Mouse (Mus musculus) retina, adult 2 months (tissue): ENCODE results near the gene Gm1979.
"Not testable (repeated sequence)": the region's sequence is repeated elsewhere in the genome, so short reads cannot be mapped to it uniquely, and the experiment has no call there.

Experiments used
- DNase-seq: peaks from one replicate; pipeline ENCODE4 v3.0.0-alpha.2; 2012; ENCODE audit warnings: low read depth, low spot score

Gm1979 gene

DNA sequence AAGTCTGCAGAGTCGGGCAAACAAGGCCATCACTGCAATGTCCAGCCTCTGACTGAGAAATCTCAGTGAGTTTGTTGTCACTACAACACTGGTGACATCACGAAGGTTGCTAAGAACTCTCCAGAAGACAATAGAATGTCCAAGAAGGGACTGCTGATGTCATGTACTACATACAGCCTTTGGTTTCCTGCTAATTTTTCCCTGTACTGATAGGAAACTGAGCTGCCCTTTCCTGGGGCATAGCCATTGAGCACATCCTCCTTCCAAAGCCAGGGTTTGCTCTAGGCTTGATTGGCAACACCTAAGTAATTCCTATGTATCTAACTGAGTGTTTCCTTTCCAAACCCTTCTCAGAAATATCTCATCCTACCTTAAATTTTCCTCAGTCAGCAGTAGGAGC, at the start of gene Gm1979:
Gene Gm1979 (minus strand): TSS at position 101 of the 400 bp plus-strand sequence.
- DNase-seq = not testable (repeated sequence)

DNA sequence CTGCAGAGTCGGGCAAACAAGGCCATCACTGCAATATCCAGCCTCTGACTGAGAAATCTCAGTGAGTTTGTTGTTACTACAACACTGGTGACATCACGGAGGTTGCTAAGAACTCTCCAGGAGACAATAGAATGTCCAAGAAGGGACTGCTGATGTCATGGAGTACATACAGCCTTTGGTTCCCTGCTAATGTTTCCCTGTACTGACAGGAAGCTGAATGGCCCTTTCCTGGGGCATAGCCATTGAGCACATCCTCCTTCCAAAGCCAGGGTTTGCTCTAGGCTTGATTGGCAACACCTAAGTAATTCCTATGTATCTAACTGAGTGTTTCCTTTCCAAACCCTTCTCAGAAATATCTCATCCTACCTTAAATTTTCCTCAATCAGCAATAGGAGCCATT, 34.9 kb upstream of the Gm1979 start, which contains the start of gene Speer4a:
Gene Speer4a (minus strand): TSS at position 101 of the 400 bp plus-strand sequence.
- not testable (repeated sequence) for DNase-seq

DNA sequence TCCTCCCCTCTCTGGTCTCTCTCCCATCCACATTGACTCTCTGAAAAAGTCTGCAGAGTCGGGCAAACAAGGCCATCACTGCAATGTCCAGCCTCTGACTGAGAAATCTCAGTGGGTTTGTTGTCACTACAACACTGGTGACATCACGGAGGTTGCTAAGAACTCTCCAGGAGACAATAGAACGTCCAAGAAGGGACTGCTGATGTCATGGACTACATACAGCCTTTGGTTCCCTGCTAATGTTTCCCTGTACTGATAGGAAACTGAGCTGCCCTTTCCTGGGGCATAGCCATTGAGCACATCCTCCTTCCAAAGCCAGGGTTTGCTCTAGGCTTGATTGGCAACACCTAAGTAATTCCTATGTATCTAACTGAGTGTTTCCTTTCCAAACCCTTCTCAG, 18.2 kb upstream of the Gm1979 start, which contains the start of gene Gm5862:
Gene Gm5862 (minus strand): TSS at position 101 of the 400 bp plus-strand sequence.
- not testable (repeated sequence) for DNase-seq

DNA sequence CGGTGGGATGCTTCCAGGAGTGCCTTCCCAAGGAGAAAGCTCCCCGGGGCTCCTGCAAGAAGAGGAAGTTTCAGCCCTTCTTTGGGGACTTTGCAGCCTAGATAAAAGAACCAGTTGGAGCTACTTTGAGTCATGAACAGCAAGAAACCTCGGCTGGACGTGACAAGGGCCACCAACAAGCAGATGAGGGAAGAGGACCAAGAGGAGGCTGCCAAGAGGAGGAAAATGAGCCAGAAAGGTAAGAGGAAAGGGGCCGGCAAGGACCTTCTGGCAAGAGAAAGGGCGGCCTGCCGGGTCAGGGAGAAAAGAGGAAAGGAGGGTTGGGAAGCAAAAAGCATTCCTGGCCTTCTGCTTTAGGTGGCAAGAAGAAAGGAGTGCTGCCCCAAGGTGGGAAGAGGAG, 3.1 kb upstream of the Gm1979 start:
- not testable (repeated sequence) for DNase-seq

DNA sequence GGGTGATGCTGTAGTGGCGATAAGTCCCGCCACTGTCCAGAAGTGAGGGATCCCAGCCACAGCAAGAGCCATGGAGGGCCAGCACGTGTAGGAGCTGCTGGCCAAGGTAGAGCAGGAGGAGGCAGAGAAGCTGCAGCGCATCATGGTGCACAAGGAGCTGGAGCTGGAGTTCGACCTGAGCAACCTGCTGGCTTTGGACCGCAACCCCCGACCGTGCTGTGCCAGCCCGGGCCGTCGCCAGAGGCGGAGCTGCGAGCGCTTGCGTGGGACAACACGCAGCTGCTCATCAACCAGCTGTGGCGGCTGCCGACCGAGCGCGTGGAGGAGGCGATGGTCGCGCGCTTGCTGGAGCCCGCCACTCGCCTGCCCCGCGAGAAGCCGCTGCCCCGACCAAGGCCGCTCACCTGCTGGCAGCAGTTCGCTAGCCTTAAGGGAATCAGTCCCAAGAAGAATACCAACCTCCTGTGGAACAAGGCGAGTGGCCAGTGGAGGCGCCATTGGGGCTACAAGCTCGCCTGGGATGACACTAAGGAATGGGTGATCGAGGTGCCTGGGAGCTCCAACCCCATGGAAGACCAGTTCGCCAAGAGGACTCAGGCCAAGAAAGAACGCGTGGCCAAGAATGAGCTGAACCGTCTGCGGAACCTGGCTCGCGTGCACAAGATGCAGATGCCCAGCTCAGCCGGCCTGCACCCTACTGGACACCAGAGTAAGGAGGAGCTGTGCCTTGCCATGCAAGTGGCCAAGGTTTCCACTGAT, 2.5 kb upstream of the Gm1979 start:
- not testable (repeated sequence) for DNase-seq

DNA sequence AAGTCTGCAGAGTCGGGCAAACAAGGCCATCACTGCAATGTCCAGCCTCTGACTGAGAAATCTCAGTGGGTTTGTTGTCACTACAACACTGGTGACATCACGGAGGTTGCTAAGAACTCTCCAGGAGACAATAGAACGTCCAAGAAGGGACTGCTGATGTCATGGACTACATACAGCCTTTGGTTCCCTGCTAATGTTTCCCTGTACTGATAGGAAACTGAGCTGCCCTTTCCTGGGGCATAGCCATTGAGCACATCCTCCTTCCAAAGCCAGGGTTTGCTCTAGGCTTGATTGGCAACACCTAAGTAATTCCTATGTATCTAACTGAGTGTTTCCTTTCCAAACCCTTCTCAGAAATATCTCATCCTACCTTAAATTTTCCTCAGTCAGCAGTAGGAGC, 16.0 kb downstream of the Gm1979 start, which contains the start of gene Gm21698:
Gene Gm21698 (minus strand): TSS at position 101 of the 400 bp plus-strand sequence.
- not testable (repeated sequence) for DNase-seq

DNA sequence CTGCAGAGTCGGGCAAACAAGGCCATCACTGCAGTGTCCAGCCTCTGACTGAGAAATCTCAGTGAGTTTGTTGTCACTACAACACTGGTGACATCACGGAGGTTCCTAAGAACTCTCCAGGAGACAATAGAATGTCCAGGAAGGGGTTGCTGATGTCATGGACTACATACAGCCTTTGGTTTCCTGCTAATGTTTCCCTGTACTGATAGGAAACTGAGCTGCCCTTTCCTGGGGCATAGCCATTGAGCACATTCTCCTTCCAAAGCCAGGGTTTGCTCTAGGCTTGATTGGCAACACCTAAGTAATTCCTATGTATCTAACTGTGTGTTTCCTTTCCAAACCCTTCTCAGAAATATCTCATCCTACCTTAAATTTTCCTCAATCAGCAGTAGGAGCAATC, 32.0 kb downstream of the Gm1979 start, which contains the start of gene Gm21680:
Gene Gm21680 (minus strand): TSS at position 101 of the 400 bp plus-strand sequence.
- DNase-seq = not testable (repeated sequence)

DNA sequence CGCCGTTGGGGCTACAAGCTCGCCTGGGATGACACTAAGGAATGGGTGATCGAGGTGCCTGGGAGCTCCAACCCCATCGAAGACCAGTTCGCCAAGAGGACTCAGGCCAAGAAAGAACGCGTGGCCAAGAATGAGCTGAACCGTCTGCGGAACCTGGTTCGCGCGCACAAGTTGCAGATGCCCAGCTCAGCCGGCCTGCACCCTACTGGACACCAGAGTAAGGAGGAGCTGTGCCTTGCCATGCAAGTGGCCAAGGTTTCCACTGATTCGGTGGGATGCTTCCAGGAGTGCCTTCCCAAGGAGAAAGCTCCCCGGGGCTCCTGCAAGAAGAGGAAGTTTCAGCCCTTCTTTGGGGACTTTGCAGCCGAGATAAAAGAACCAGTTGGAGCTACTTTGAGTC, 47.5 kb downstream of the Gm1979 start:
- DNase-seq = not testable (repeated sequence)

DNA sequence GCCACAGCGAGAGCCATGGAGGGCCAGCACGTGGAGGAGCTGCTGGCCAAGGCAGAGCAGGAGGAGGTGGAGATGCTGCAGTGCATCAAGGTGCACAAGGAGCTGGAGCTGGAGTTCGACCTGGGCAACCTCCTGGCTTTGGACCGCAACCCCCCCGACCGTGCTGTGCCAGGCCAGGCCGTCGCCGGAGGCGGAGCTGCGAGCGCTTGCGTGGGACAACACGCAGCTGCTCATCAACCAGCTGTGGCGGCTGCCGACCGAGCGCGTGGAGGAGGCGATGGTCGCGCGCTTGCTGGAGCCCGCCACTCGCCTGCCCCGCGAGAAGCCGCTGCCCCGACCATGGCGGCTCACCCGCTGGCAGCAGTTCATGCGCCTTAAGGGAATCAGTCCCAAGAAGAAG, 48.0 kb downstream of the Gm1979 start:
- DNase-seq = not testable (repeated sequence)

DNA sequence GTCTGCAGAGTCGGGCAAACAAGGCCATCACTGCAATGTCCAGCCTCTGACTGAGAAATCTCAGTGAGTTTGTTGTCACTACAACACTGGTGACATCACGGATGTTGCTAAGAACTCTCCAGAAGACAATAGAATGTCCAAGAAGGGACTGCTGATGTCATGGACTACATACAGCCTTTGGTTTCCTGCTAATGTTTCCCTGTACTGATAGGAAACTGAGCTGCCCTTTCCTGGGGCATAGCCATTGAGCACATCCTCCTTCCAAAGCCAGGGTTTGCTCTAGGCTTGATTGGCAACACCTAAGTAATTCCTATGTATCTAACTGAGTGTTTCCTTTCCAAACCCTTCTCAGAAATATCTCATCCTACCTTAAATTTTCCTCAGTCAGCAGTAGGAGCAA, 50.3 kb downstream of the Gm1979 start, which contains the start of gene Gm21671:
Gene Gm21671 (minus strand): TSS at position 101 of the 400 bp plus-strand sequence.
- DNase-seq = not testable (repeated sequence)
